Comparison of ENCODE assay signal across 9 mouse cellular contexts in genomic region chr6:92465666-92466065, GRCm38 (mm10).
DNase-seq lines count a peak whose midpoint lies in the region; ATAC-seq and TF ChIP-seq lines count a peak whose summit lies in the region.
"Had no signal": no experiment of that assay in that cellular context is flagged by ENCODE, and none has a peak within 500 bp of the region (broad histone marks: within the 10 kb centered on the region; RNA-seq: fewer than 3 reads in every experiment).

No protein-coding gene starts in this region.

- no peak for DNase-seq in gastrocnemius, adult 2 months
- DNase-seq in gastrocnemius, postnatal 10 days = no peak
- DNase-seq in liver, embryonic 14.5 days (ENCODE audit: low read depth in 3 of 3, low spot score in 3 of 3) = no peak
- DNase-seq in urinary bladder, postnatal 25 days (ENCODE audit: low spot score) = no peak
- no peak for DNase-seq in adipocyte (ENCODE audit: low spot score)

- peak overlapping the region; percentile 70 for H3K27ac ChIP-seq in gastrocnemius, adult 2 months
- H3K27ac ChIP-seq in liver, embryonic 14.5 days = no peak overlapping the region
- no peak overlapping the region for H3K27ac ChIP-seq in liver, embryonic 12.5 days
- peak overlapping the region; percentile 45 to 66 for H3K27ac ChIP-seq in heart, embryonic 14.5 days (replicated peaks in 1 of 2; ENCODE audit: control insufficient read depth in 1 of 2, insufficient read depth in 1 of 2, low read depth in 2 of 2, low read length in 2 of 2)
- H3K27ac ChIP-seq in lung, embryonic 15.5 days = peak overlapping the region; percentile 80

- H3K4me3 ChIP-seq in gastrocnemius, adult 2 months = no peak overlapping the region
- H3K4me3 ChIP-seq in liver, embryonic 14.5 days (ENCODE audit: insufficient read depth in 1 of 2, low read depth in 2 of 2, low read length in 2 of 2) = no peak overlapping the region
- no peak overlapping the region for H3K4me3 ChIP-seq in liver, embryonic 12.5 days
- no peak overlapping the region for H3K4me3 ChIP-seq in heart, embryonic 14.5 days (ENCODE audit: control insufficient read depth in 1 of 2, insufficient read depth in 1 of 2, low read depth in 1 of 2, low read length in 2 of 2)
- no peak overlapping the region for H3K4me3 ChIP-seq in lung, embryonic 15.5 days
- H3K4me3 ChIP-seq: forebrain, embryonic 13.5 days had no signal

- no peaks in the 10 kb centered on the region for H3K27me3 ChIP-seq in liver, embryonic 14.5 days (ENCODE audit: control insufficient read depth, insufficient read depth, low read length)
- H3K27me3 ChIP-seq in liver, embryonic 12.5 days (replicated peaks) = no peaks in the 10 kb centered on the region
- H3K27me3 ChIP-seq in heart, embryonic 14.5 days (ENCODE audit: control insufficient read depth, insufficient read depth, low read length) = no peaks in the 10 kb centered on the region
- H3K27me3 ChIP-seq in lung, embryonic 15.5 days = no peaks in the 10 kb centered on the region
- H3K27me3 ChIP-seq: forebrain, embryonic 13.5 days had no signal

- no peak for TF ChIP-seq CTCF in gastrocnemius, adult 2 months (IDR thresholded peaks at IDR 0.05)
- TF ChIP-seq CTCF in liver, embryonic 14.5 days (IDR thresholded peaks at IDR 0.05; ENCODE audit: low read depth) = no peak

- H3K9me3 ChIP-seq in liver, embryonic 14.5 days (ENCODE audit: control insufficient read depth, low read length) = no peaks in the 10 kb centered on the region
- H3K9me3 ChIP-seq in liver, embryonic 12.5 days (replicated peaks) = no peaks in the 10 kb centered on the region
- H3K9me3 ChIP-seq in heart, embryonic 14.5 days (ENCODE audit: control insufficient read depth, low read length) = no peaks in the 10 kb centered on the region
- no peaks in the 10 kb centered on the region for H3K9me3 ChIP-seq in lung, embryonic 15.5 days
- H3K9me3 ChIP-seq: forebrain, embryonic 13.5 days had no signal

- H3K36me3 ChIP-seq in liver, embryonic 14.5 days (replicated peaks; ENCODE audit: control insufficient read depth, insufficient read depth, low read depth) = no peaks in the 10 kb centered on the region
- H3K36me3 ChIP-seq in liver, embryonic 12.5 days = no peaks in the 10 kb centered on the region
- no peaks in the 10 kb centered on the region for H3K36me3 ChIP-seq in heart, embryonic 14.5 days (ENCODE audit: control insufficient read depth, insufficient read depth, low read length)
- H3K36me3 ChIP-seq in lung, embryonic 15.5 days = no peaks in the 10 kb centered on the region

- H3K4me1 ChIP-seq in liver, embryonic 14.5 days (replicated peaks; ENCODE audit: control insufficient read depth in 2 of 2, insufficient read depth in 2 of 2, low read length in 1 of 2) = peaks cover 0 to 4% of the 10 kb centered on the region in 2 experiments; a peak in 1 of 4 replicates
- peaks cover 22% of the 10 kb centered on the region for H3K4me1 ChIP-seq in liver, embryonic 12.5 days
- peaks cover 30 to 57% of the 10 kb centered on the region in 2 experiments for H3K4me1 ChIP-seq in heart, embryonic 14.5 days (ENCODE audit: control insufficient read depth in 2 of 2, insufficient read depth in 2 of 2, low read length in 2 of 2)
- peaks cover 73% of the 10 kb centered on the region for H3K4me1 ChIP-seq in lung, embryonic 15.5 days

- ATAC-seq in liver, embryonic 14.5 days (ENCODE audit: insufficient read depth) = peak; percentile 21; the same call in 1 of the 2 replicates
- no peak for ATAC-seq in liver, embryonic 12.5 days
- no peak; the same call in 1 of the 2 replicates for ATAC-seq in heart, embryonic 14.5 days (ENCODE audit: insufficient number of reproducible peaks, insufficient read depth, low FRiP score, low read depth)
- ATAC-seq in lung, embryonic 15.5 days (ENCODE audit: borderline replicate concordance, extremely low read depth, low FRiP score, low TSS enrichment) = no peak

- no peak overlapping the region for H3K9ac ChIP-seq in liver, embryonic 14.5 days (replicated peaks)
- no peak overlapping the region for H3K9ac ChIP-seq in liver, embryonic 12.5 days
- H3K9ac ChIP-seq in heart, embryonic 14.5 days (ENCODE audit: low read length) = no peak overlapping the region
- no peak overlapping the region for H3K9ac ChIP-seq in lung, embryonic 15.5 days
- H3K9ac ChIP-seq: forebrain, embryonic 13.5 days had no signal

- WGBS in liver, embryonic 14.5 days (ENCODE audit: insufficient replicate concordance) = 4% methylated on average over 1 of the region's 1 CpGs
- WGBS in liver, embryonic 12.5 days (ENCODE audit: insufficient replicate concordance) = 12% methylated on average over 1 of the region's 1 CpGs
- WGBS in heart, embryonic 14.5 days = 9% methylated on average over 1 of the region's 1 CpGs
- 21% methylated on average over 1 of the region's 1 CpGs for WGBS in lung, embryonic 15.5 days

- no peak for TF ChIP-seq EP300 in liver, embryonic 14.5 days (IDR thresholded peaks at IDR 0.05; ENCODE audit: low read depth)

- H3K4me2 ChIP-seq in liver, embryonic 14.5 days (ENCODE audit: low read depth) = no peak overlapping the region
- no peak overlapping the region for H3K4me2 ChIP-seq in liver, embryonic 12.5 days
- no peak overlapping the region for H3K4me2 ChIP-seq in heart, embryonic 14.5 days (ENCODE audit: low read length)
- no peak overlapping the region; the same call in 1 of the 2 replicates for H3K4me2 ChIP-seq in lung, embryonic 15.5 days
- H3K4me2 ChIP-seq: forebrain, embryonic 13.5 days had no signal

- intact Hi-C loops in gastrocnemius, adult 2 months (cut with DNase I) = no loop called here

Comparison
In these comparisons a context has a peak if more than half of its experiments do, and no peak if none do; other contexts are left out.
1. H3K27ac ChIP-seq: peak in gastrocnemius, adult 2 months (single experiment), heart, embryonic 14.5 days (2 of 2) and lung, embryonic 15.5 days (single experiment); none in liver, embryonic 14.5 days (single experiment) and liver, embryonic 12.5 days (single experiment).